Mouse (Mus musculus): ENCODE results near the gene Tmem233. TPM values are rescaled to one million over a fixed set of nuclear protein-coding genes. Genes with fewer than 3 reads are reported as not detected.
A peak's percentile ranks its signal among the peaks of the same experiment; 100 is the strongest.

Gene Tmem233
- polyA plus RNA-seq, 1 experiment from 2014 or later, result not detected

DNA sequence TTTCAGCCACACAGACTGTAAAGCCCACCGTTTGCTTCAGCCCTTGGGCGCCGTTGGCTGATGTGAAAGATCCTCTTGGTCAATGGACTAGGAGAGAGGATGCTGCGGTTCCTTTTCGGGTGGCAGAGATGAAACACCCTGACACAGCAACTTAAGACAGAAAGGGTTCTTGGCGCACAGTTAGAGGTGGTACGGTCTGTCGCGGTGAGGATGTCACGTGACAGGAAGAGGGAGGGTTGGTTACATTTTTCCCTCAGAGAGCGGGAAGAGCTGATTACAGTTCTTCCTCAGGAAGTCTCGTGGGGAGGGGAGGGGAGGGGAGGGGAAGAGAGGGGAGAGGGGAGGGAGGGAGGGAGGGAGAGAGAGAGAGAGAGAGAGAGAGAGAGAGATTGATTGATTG lies 45.3 kb downstream of the Tmem233 start:
- H3K4me1 ChIP-seq (replicated peaks; ENCODE audit: control insufficient read depth, insufficient read depth, low read length), result no peaks in the 10 kb centered on the region
- no peaks in the 10 kb centered on the region for H3K27me3 ChIP-seq (replicated peaks; ENCODE audit: control insufficient read depth, insufficient read depth, low read length)
- TF ChIP-seq CTCF (IDR thresholded peaks at IDR 0.05; ENCODE audit: low read depth), result no peak
- no peaks in the 10 kb centered on the region for H3K9me3 ChIP-seq (ENCODE audit: control insufficient read depth)
- no peak overlapping the region for H3K4me3 ChIP-seq (ENCODE audit: low read depth, low read length)
- ATAC-seq, result no peak
- no peak overlapping the region for H3K27ac ChIP-seq (ENCODE audit: low read depth, low read length)
- no peaks in the 10 kb centered on the region for H3K36me3 ChIP-seq (ENCODE audit: control insufficient read depth, insufficient read depth)
- no peak overlapping the region for H3K4me2 ChIP-seq (replicated peaks; ENCODE audit: low read depth)
- WGBS, result 49% methylated on average over 12 of the region's 12 CpGs
- H3K9ac ChIP-seq (ENCODE audit: low read depth, low read length), result no peak overlapping the region

DNA sequence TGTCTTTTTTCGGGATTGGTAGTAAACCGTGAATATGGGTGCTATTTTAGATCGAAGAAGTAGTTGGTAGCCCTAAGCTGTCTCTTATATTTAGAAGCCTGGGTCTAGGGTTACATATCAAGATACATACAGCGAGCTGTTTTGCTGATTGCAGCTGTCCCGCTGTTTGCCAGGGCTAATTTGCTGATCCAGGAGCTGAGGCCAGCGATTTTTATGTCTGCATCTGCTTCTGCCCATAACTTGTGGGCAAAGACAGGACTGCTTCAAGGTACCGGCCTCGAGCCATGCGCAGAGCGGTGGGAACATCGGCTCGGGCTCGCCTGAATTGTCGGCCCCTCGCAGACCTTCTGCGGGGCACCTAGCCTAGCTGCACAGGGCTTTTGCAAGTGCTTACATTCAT lies 46.6 kb downstream of the Tmem233 start:
- H3K9ac ChIP-seq (ENCODE audit: low read depth, low read length), result no peak overlapping the region
- no peak for TF ChIP-seq CTCF (IDR thresholded peaks at IDR 0.05; ENCODE audit: low read depth)
- no peak for ATAC-seq
- H3K4me3 ChIP-seq (ENCODE audit: low read depth, low read length), result no peak overlapping the region
- H3K27ac ChIP-seq (ENCODE audit: low read depth, low read length), result no peak overlapping the region
- H3K9me3 ChIP-seq (ENCODE audit: control insufficient read depth), result no peaks in the 10 kb centered on the region
- H3K4me2 ChIP-seq (replicated peaks; ENCODE audit: low read depth), result no peak overlapping the region
- H3K27me3 ChIP-seq (replicated peaks; ENCODE audit: control insufficient read depth, insufficient read depth, low read length), result no peaks in the 10 kb centered on the region
- WGBS, result 68% methylated on average over 16 of the region's 16 CpGs
- no peaks in the 10 kb centered on the region for H3K4me1 ChIP-seq (replicated peaks; ENCODE audit: control insufficient read depth, insufficient read depth, low read length)
- H3K36me3 ChIP-seq (ENCODE audit: control insufficient read depth, insufficient read depth), result no peaks in the 10 kb centered on the region

- Histone ChIP-seq H3K27me3 (replicated peaks; ENCODE audit: control insufficient read depth, insufficient read depth, low read length) (no peaks in the 10 kb centered on the region), H3K36me3 (ENCODE audit: control insufficient read depth, insufficient read depth) (no peaks in the 10 kb centered on the region), H3K9ac (ENCODE audit: low read depth, low read length) (no peak overlapping the region), H3K4me1 (replicated peaks; ENCODE audit: control insufficient read depth, insufficient read depth, low read length) (no peaks in the 10 kb centered on the region), H3K27ac (ENCODE audit: low read depth, low read length) (no peak overlapping the region), H3K9me3 (ENCODE audit: control insufficient read depth) (no peaks in the 10 kb centered on the region), H3K4me3 (ENCODE audit: low read depth, low read length) (0 out of 2 replicates have a peak overlapping the region, but pooled peaks have one; percentile 7), H3K4me2 (replicated peaks; ENCODE audit: low read depth) (peak overlapping the region; percentile 17; the same call in 1 of the 2 replicates)
- peak; percentile 84 for TF ChIP-seq CTCF (IDR thresholded peaks at IDR 0.05; ENCODE audit: low read depth)
- no peak; the same call in 1 of the 2 replicates for ATAC-seq
- WGBS, result 2% methylated on average over 14 of the region's 14 CpGs
These were observed 51.9 kb downstream of the Tmem233 start for GRCm38 (mm10) chr5:116031190-116031577.

DNA sequence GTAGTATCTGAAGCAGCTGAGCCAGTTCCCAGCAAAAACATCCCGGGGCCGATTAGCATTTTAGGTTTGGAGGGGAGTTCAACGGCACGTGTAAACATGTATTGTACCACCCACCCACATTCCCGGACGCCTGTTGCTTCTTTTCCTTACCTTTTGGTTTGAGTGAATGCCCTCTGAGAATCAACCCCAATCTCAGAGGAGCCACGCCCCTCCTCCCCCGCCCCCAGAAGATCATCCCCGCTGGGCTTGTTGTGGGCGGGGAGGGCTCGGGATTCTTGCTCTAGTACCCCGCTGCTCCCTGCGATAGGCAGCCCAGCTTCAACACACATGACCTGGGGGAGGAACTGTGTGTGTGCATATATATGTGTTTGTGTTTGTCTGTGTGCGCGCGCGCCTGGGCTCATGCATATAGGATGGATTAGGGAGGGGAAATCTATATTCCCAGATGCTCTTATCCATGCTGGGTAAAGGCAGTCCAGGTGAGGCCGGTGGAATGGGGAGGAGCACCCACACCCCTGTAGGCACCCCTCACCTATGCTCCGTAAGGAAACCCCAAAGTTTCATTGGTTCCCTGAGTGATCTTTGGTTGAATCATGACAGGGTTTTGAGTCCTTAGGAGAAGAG lies 52.4 kb downstream of the Tmem233 start:
- no peak; the same call in 1 of the 2 replicates for ATAC-seq
- no peaks in the 10 kb centered on the region for H3K4me1 ChIP-seq (replicated peaks; ENCODE audit: control insufficient read depth, insufficient read depth, low read length)

DNA sequence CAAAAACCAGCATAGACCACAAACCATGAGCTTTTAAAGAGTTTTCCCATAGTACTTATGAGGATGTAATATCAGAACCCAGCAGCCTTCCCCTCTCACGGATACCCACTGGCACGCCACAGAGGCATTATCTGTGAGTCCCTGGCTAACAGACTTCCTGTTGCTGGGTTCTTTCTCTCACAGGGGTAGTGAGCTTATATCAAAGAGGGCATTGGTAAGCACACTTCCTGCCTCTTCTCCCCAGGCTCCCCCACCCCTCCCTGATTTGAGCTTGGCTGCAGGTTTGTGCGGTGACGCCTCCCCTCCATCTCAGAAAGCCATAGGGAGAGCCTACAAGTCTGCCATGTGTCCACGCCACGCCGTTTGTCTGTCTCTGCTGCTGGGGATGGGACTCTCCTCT lies 54.0 kb downstream of the Tmem233 start:
- Histone ChIP-seq H3K4me2 (replicated peaks; ENCODE audit: low read depth) (no peak overlapping the region), H3K9me3 (ENCODE audit: control insufficient read depth) (no peaks in the 10 kb centered on the region), H3K4me3 (ENCODE audit: low read depth, low read length) (no peak overlapping the region), H3K27ac (ENCODE audit: low read depth, low read length) (no peak overlapping the region), H3K9ac (ENCODE audit: low read depth, low read length) (no peak overlapping the region), H3K27me3 (replicated peaks; ENCODE audit: control insufficient read depth, insufficient read depth, low read length) (no peaks in the 10 kb centered on the region), H3K36me3 (ENCODE audit: control insufficient read depth, insufficient read depth) (no peaks in the 10 kb centered on the region), H3K4me1 (replicated peaks; ENCODE audit: control insufficient read depth, insufficient read depth, low read length) (no peaks in the 10 kb centered on the region)
- no peak for ATAC-seq
- 54% methylated on average over 7 of the region's 7 CpGs for WGBS
- no peak for TF ChIP-seq CTCF (IDR thresholded peaks at IDR 0.05; ENCODE audit: low read depth)

More for the DNA sequence above, 52.4 kb downstream of the Tmem233 start:
- no peak overlapping the region for H3K27ac ChIP-seq (ENCODE audit: low read depth, low read length)
- no peak overlapping the region for H3K4me3 ChIP-seq (ENCODE audit: low read depth, low read length)
- no peaks in the 10 kb centered on the region for H3K27me3 ChIP-seq (replicated peaks; ENCODE audit: control insufficient read depth, insufficient read depth, low read length)
- H3K9ac ChIP-seq (ENCODE audit: low read depth, low read length), result no peak overlapping the region
- no peak for TF ChIP-seq CTCF (IDR thresholded peaks at IDR 0.05; ENCODE audit: low read depth)
- no peaks in the 10 kb centered on the region for H3K36me3 ChIP-seq (ENCODE audit: control insufficient read depth, insufficient read depth)
- H3K4me2 ChIP-seq (replicated peaks; ENCODE audit: low read depth), result 0 out of 2 replicates have a peak overlapping the region, but pooled peaks have one; percentile 17
- 9% methylated on average over 19 of the region's 19 CpGs for WGBS
- H3K9me3 ChIP-seq (ENCODE audit: control insufficient read depth), result no peaks in the 10 kb centered on the region

DNA sequence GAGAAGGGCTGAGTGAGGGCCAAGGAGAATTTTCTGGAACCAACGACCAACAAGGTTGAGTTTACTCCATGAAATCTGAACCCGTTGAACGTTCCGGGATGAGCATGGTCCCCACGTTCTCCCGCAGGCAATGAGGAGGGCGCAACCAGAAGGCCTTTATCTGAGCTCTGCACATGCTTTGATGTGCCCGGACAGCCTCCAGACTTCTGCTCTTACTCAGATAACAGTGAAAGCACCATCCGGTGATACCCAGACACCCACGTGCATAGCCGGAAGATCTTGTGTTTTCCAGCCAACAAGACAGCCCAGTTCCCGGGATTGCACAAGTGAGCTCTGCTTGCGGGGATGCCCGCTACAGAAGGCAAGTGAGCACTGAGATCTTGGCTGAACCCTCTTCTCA lies 56.5 kb downstream of the Tmem233 start:
- Histone ChIP-seq H3K27me3 (replicated peaks; ENCODE audit: control insufficient read depth, insufficient read depth, low read length) (no peaks in the 10 kb centered on the region), H3K36me3 (ENCODE audit: control insufficient read depth, insufficient read depth) (0 out of 2 replicates have a peak, but pooled peaks cover under 1% of the 10 kb centered on the region), H3K4me1 (replicated peaks; ENCODE audit: control insufficient read depth, insufficient read depth, low read length) (no peaks in the 10 kb centered on the region; the same call in 1 of the 2 replicates), H3K27ac (ENCODE audit: low read depth, low read length) (no peak overlapping the region), H3K9ac (ENCODE audit: low read depth, low read length) (no peak overlapping the region), H3K4me2 (replicated peaks; ENCODE audit: low read depth) (no peak overlapping the region), H3K4me3 (ENCODE audit: low read depth, low read length) (no peak overlapping the region), H3K9me3 (ENCODE audit: control insufficient read depth) (no peaks in the 10 kb centered on the region)
- ATAC-seq, result no peak
- TF ChIP-seq CTCF (IDR thresholded peaks at IDR 0.05; ENCODE audit: low read depth), result no peak
- 92% methylated on average over 14 of the region's 14 CpGs for WGBS
